Mouse (Mus musculus) midbrain, embryonic 15.5 days (tissue): ENCODE measurements around the gene Gm42417. TPM values are rescaled to one million over a fixed set of nuclear protein-coding genes. Genes with fewer than 3 reads are reported as not detected.

Source experiments
- ATAC-seq: fragments of 200-750 bp; cut with Nextera tagmentation; replicated peaks from 2 replicates; pipeline ENCODE4 v1.8.0; 2017; ENCODE audit warnings: moderate TSS enrichment
- H3K27ac ChIP-seq: fragments of 300-500 bp; sonication (generic); 2 replicates; pipeline ENCODE4 v1.5.1; 2015; ENCODE audit warnings: mild to moderate bottlenecking, inconsistent platforms
- H3K27me3 ChIP-seq: fragments of 300-500 bp; sonication (generic); replicated peaks from 2 replicates; pipeline ENCODE4 v1.6.1; 2015; ENCODE audit warnings: inconsistent platforms
- H3K36me3 ChIP-seq: fragments of 300-500 bp; sonication (generic); replicated peaks from 2 replicates; pipeline ENCODE4 v1.6.1; 2015; ENCODE audit warnings: inconsistent platforms
- H3K4me1 ChIP-seq: fragments of 300-500 bp; sonication (generic); 2 replicates; pipeline ENCODE4 v1.6.1; 2015; ENCODE audit warnings: inconsistent platforms
- H3K4me2 ChIP-seq: fragments of 300-500 bp; sonication (generic); 2 replicates; pipeline ENCODE4 v1.6.1; 2015; ENCODE audit warnings: inconsistent platforms, mild to moderate bottlenecking, moderate library complexity
- H3K4me3 ChIP-seq: fragments of 300-500 bp; sonication (generic); 2 replicates; pipeline ENCODE4 v1.5.1; 2015; ENCODE audit warnings: mild to moderate bottlenecking, inconsistent platforms
- H3K9ac ChIP-seq: fragments of 300-500 bp; sonication (generic); 2 replicates; pipeline ENCODE4 v1.6.1; 2015; ENCODE audit warnings: mild to moderate bottlenecking, inconsistent platforms
- H3K9me3 ChIP-seq: fragments of 300-500 bp; sonication (generic); 2 replicates; pipeline ENCODE4 v1.6.1; 2016; ENCODE audit warnings: inconsistent platforms
- WGBS: fragments of 180-500 bp; shearing (Covaris S2); methylation state at CpG from one replicate; pipeline ENCODE4 v1.1.7; 2015; ENCODE audit warnings: mixed read lengths; 5-methylcytosine and 5-hydroxymethylcytosine counted together
- polyA plus RNA-seq: library from polyadenylated mRNA; unstranded; fragments of >200 nt; fragmentation: Nextera tagmentation; extraction: Ambion mirVana; gene quantifications from 2 replicates; pipeline ENCODE4 v1.2.1, GENCODE M21; 2015

Gene Gm42417
- polyA plus RNA-seq, 1 experiment from 2014 or later: 0.81 TPM

DNA sequence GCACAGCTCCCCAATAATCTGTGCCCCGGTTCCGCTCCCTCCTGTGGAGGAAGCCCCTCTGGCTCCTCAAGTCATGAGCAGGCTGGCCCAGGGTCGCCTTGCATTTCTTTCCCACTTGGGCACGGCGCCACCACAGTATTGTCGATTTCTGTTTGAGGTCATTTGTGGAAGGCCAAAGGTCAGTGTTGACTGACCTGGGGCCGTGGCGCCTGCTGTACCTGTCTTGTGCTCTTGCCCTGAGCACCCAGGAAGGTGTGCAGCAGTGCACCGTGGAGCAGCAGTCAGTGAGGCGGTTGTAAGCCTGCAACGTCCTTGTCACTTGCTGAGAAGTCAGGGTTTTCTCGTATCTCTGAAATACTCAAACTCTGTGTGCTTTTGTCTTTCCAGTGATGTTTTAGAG is 13.5 kb downstream of the Gm42417 start:
- Histone ChIP-seq H3K27ac (no peak overlapping the region), H3K9me3 (no peaks in the 10 kb centered on the region), H3K4me1 (peaks cover 8% of the 10 kb centered on the region; the same call in 1 of the 2 replicates), H3K4me3 (no peak overlapping the region), H3K4me2 (no peak overlapping the region), H3K27me3 (no peaks in the 10 kb centered on the region), H3K36me3 (peaks cover 48% of the 10 kb centered on the region), H3K9ac (no peak overlapping the region)
- WGBS: 88% methylated on average over 12 of the region's 12 CpGs
- no peak for ATAC-seq

GRCm38 (mm10) chr1:36524058-36524457 is 15.2 kb downstream of the Gm42417 start:
- Histone ChIP-seq H3K36me3 (peaks cover 55% of the 10 kb centered on the region), H3K4me2 (no peak overlapping the region), H3K9me3 (no peaks in the 10 kb centered on the region), H3K27me3 (no peaks in the 10 kb centered on the region), H3K9ac (no peak overlapping the region), H3K27ac (no peak overlapping the region), H3K4me3 (no peak overlapping the region), H3K4me1 (peaks cover 8% of the 10 kb centered on the region; the same call in 1 of the 2 replicates)
- no peak for ATAC-seq
- WGBS: 93% methylated on average over 5 of the region's 5 CpGs

DNA sequence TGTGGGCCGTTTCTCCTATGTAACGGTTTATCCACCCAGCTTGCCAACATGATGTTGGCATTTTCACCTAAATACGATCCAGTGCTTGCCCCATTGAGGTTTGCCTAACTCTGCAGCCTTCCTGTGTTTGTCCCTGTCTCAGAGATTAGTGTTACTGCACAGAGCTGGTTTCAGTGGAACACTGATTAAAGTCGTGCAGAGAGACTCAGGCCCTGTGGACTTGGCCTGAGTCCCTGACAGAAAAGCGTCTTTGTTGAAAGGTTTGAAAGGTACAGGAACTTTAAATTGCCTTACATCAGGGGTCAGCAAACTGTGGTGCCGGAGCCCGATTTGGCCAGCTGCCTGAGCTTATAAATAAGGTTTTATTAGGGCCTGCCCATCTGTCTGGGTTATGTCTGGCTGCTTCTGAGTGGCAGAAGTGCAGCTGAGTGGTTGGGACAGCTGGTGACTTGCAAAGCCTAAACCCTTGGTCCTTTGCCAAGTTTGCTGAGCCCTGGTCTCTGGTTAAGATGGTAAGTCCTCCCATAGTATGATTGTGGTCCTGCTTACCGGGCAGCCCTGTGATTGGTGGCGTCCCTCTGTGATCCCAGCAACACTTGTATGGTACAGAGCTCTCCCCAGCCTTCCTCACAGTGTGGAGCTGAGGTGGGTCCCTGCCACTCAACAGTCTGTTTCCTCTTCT is 15.8 kb downstream of the Gm42417 start:
- 47% methylated on average over 9 of the region's 9 CpGs for WGBS
- H3K4me2 ChIP-seq: no peak overlapping the region
- no peak overlapping the region for H3K4me3 ChIP-seq
- H3K27me3 ChIP-seq: no peaks in the 10 kb centered on the region
- peak; percentile 46 for ATAC-seq
- peaks cover 55% of the 10 kb centered on the region for H3K36me3 ChIP-seq
- H3K4me1 ChIP-seq: peaks cover 8% of the 10 kb centered on the region; the same call in 1 of the 2 replicates
- peak overlapping the region; percentile 61; the same call in 1 of the 2 replicates for H3K27ac ChIP-seq
- no peak overlapping the region for H3K9ac ChIP-seq
- H3K9me3 ChIP-seq: no peaks in the 10 kb centered on the region

DNA sequence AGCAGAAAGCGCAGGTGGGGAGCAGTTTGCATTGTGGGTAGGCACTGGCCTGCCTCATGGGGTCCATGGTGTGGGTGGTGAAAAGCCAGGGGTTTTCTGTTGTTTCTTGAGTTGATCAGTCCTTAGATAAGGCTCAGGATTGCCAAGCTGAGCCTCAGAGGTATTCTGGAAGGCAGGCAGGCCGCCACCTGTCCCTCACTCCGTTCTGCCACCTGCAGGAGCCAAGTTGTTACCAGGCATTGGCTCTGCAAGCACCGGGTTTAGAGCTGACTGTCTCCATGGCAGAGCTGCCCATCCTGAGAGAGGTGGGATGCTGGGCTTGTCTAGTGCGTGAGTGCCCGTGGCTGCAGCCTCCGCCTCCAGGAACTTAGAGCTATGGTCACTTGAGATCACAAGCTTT is 17.0 kb downstream of the Gm42417 start:
- H3K4me2 ChIP-seq: no peak overlapping the region
- 92% methylated on average over 7 of the region's 7 CpGs for WGBS
- no peak overlapping the region for H3K9ac ChIP-seq
- no peaks in the 10 kb centered on the region for H3K9me3 ChIP-seq
- H3K27ac ChIP-seq: no peak overlapping the region
- no peaks in the 10 kb centered on the region for H3K27me3 ChIP-seq
- ATAC-seq: no peak
- H3K4me1 ChIP-seq: peaks cover 17% of the 10 kb centered on the region; the same call in 1 of the 2 replicates
- peaks cover 54% of the 10 kb centered on the region for H3K36me3 ChIP-seq
- H3K4me3 ChIP-seq: no peak overlapping the region

GRCm38 (mm10) chr1:36519626-36520025 is 19.6 kb downstream of the Gm42417 start:
- WGBS: 85% methylated on average over 11 of the region's 11 CpGs
- Histone ChIP-seq H3K9me3 (no peaks in the 10 kb centered on the region), H3K4me1 (peaks cover 36% of the 10 kb centered on the region), H3K27me3 (no peaks in the 10 kb centered on the region), H3K4me2 (no peak overlapping the region), H3K36me3 (peaks cover 31% of the 10 kb centered on the region), H3K27ac (no peak overlapping the region), H3K9ac (no peak overlapping the region), H3K4me3 (no peak overlapping the region)
- ATAC-seq: no peak

- no peak overlapping the region for H3K9ac ChIP-seq
- WGBS: 90% methylated on average over 3 of the region's 3 CpGs
- peaks cover 44% of the 10 kb centered on the region for H3K4me1 ChIP-seq
- peaks cover 27% of the 10 kb centered on the region for H3K36me3 ChIP-seq
- H3K9me3 ChIP-seq: no peaks in the 10 kb centered on the region
- H3K27ac ChIP-seq: no peak overlapping the region
- ATAC-seq: no peak
- H3K4me2 ChIP-seq: no peak overlapping the region
- H3K4me3 ChIP-seq: no peak overlapping the region
- H3K27me3 ChIP-seq: no peaks in the 10 kb centered on the region
These were observed 21.0 kb downstream of the Gm42417 start for GRCm38 (mm10) chr1:36518259-36518658.

GRCm38 (mm10) chr1:36513718-36514117 is 25.5 kb downstream of the Gm42417 start:
- WGBS: 38% methylated on average over 2 of the region's 2 CpGs
- H3K9ac ChIP-seq: peak overlapping the region; percentile 71
- H3K4me1 ChIP-seq: peaks cover 46% of the 10 kb centered on the region
- no peaks in the 10 kb centered on the region for H3K27me3 ChIP-seq
- ATAC-seq: no peak
- peak overlapping the region; percentile 87 for H3K4me2 ChIP-seq
- H3K9me3 ChIP-seq: no peaks in the 10 kb centered on the region
- no peaks in the 10 kb centered on the region for H3K36me3 ChIP-seq
- H3K4me3 ChIP-seq: peak overlapping the region; percentile 74
- H3K27ac ChIP-seq: peak overlapping the region; percentile 30; the same call in 1 of the 2 replicates

DNA sequence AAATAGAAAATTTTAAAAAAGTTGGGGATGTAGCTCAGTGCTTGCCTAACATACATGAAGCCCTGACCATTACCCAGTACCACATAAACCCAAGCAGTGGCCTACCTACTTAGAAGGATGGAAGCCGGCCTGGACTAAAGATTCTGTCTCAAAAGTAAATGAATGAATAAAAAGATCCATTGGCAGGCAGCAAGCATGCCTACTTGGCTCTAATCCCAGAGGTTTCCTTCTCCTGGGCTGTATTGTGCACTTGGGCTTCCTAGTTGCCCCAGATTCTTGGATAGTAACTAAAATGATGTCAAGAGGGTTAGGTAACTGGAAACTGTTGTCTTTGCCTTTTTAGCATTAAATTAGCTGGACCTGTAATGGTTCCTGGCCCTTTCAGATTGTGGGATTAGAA is 25.9 kb downstream of the Gm42417 start:
- ATAC-seq: no peak
- Histone ChIP-seq H3K9ac (peak overlapping the region; percentile 71), H3K36me3 (no peaks in the 10 kb centered on the region), H3K27me3 (no peaks in the 10 kb centered on the region), H3K4me2 (peak overlapping the region; percentile 87), H3K4me3 (peak overlapping the region; percentile 74), H3K4me1 (peaks cover 45% of the 10 kb centered on the region), H3K27ac (peak overlapping the region; percentile 96; the same call in 1 of the 2 replicates), H3K9me3 (no peaks in the 10 kb centered on the region)
- 0% methylated on average over 1 of the region's 1 CpGs for WGBS

GRCm38 (mm10) chr1:36512966-36513280 is 26.3 kb downstream of the Gm42417 start:
- no peaks in the 10 kb centered on the region for H3K9me3 ChIP-seq
- H3K4me3 ChIP-seq: peak overlapping the region; percentile 74
- H3K9ac ChIP-seq: peak overlapping the region; percentile 71
- H3K4me2 ChIP-seq: peak overlapping the region; percentile 87
- peaks cover 42% of the 10 kb centered on the region for H3K4me1 ChIP-seq
- H3K27me3 ChIP-seq: no peaks in the 10 kb centered on the region
- H3K27ac ChIP-seq: peak overlapping the region; percentile 96
- 2% methylated on average over 16 of the region's 16 CpGs for whole genome bisulfite sequencing
- no peaks in the 10 kb centered on the region for H3K36me3 ChIP-seq
- no peak; the same call in 1 of the 2 replicates for ATAC-seq

DNA sequence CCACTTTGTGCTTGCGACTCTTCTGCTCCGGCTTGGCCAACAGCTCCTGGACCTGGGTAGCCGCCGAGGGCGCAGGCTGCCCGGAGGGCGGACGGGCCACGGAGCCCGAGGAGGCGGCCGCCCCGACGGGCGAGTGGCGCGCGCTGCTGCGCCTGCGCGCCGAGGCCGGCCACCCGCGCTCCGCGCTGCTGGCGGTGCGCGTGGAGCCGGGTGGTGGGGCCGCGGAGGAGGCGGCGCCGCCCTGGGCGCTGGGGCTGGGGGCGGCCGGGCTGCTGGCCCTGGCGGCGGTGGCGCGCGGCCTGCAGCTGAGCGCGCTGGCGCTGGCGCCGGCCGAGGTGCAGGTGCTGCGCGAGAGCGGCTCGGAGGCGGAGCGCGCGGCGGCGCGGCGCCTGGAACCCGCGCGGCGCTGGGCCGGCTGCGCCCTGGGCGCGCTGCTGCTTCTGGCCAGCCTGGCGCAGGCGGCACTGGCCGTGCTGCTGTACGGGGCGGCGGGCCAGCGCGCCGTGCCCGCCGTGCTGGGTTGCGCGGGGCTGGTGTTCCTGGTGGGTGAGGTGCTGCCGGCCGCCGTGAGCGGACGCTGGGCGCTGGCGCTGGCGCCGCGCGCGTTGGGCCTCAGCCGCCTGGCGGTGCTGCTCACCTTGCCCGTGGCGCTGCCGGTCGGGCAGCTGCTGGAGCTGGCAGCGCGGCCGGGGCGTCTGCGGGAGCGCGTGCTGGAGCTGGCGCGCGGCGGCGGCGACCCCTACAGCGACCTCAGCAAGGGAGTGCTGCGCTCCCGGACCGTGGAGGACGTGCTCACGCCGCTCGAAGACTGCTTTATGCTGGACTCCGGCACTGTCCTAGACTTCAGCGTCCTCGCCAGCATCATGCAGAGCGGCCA is 26.9 kb downstream of the Gm42417 start:
- H3K36me3 ChIP-seq: 0 out of 2 replicates have a peak, but pooled peaks cover 3% of the 10 kb centered on the region
- peak overlapping the region; percentile 96 for H3K27ac ChIP-seq
- peak overlapping the region; percentile 74 for H3K4me3 ChIP-seq
- no peaks in the 10 kb centered on the region for H3K9me3 ChIP-seq
- peak overlapping the region; percentile 71 for H3K9ac ChIP-seq
- peak; percentile 84 for ATAC-seq
- peak overlapping the region; percentile 87 for H3K4me2 ChIP-seq
- WGBS: under 1% methylated on average over 103 of the region's 126 CpGs
- no peaks in the 10 kb centered on the region for H3K27me3 ChIP-seq
- H3K4me1 ChIP-seq: peaks cover 37% of the 10 kb centered on the region

DNA sequence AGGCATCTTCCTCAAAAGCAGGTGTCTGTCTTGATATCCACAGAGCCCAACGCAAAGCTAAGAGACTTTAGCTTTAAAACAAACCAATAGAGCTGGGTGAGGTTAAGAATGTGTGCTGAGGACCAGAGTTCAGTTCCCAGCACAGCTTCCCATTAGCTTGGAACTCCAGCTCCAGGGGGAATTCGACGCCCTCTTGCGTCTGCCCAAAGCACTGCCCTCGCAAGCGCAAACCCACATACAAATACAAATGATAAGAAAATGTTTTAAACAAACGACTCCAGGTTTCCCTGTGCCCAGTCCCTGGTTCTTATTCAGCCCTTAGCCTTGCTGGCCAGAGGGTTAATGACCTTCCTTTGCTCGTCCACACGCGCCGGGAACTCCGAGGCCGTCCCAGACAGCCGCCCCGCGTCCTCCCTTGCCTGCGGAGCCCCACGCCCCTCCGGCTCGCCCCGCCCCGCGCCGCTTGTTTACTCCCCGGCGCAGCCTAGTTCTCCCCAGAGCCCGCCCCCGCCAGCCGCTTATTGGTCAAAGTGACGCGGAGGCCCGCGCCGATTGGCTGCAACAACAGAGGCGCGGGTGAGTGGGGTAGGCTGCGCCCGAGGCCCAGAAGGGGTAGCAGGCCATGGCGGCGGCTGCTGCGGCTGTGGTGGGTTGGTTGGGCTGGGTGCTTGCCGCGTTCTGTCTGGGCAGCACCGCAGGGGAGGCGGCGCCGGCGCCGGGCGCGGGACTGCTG is 27.8 kb downstream of the Gm42417 start, which contains the start of gene Cnnm3:
Gene Cnnm3 (plus strand): TSS at position 579 of the 733 bp plus-strand sequence.
- no peaks in the 10 kb centered on the region for H3K9me3 ChIP-seq
- peak; percentile 97 for ATAC-seq
- 2% methylated on average over 47 of the region's 51 CpGs for WGBS

GRCm38 (mm10) chr1:36508238-36508637 is 31.0 kb downstream of the Gm42417 start:
- Histone ChIP-seq H3K27ac (no peak overlapping the region), H3K9ac (no peak overlapping the region)
- 90% methylated on average over 5 of the region's 5 CpGs for WGBS

More for the DNA sequence above, 27.8 kb downstream of the Gm42417 start, which contains the start of gene Cnnm3:
- peak within 1 kb of the TSS; percentile 96 for H3K27ac ChIP-seq
- H3K4me2 ChIP-seq: peak within 1 kb of the TSS; percentile 87
- peaks cover 35% of the 10 kb centered on the region for H3K4me1 ChIP-seq
- no peaks in the 10 kb centered on the region for H3K27me3 ChIP-seq
- peak within 1 kb of the TSS; percentile 74 for H3K4me3 ChIP-seq
- peak within 1 kb of the TSS; percentile 71 for H3K9ac ChIP-seq
- 0 out of 2 replicates have a peak, but pooled peaks cover 5% of the 10 kb centered on the region for H3K36me3 ChIP-seq

More at GRCm38 (mm10) chr1:36508238-36508637, 31.0 kb downstream of the Gm42417 start:
- peaks cover 5% of the 10 kb centered on the region for H3K4me1 ChIP-seq
- ATAC-seq: no peak
- 0 out of 2 replicates have a peak, but pooled peaks cover 5% of the 10 kb centered on the region for H3K36me3 ChIP-seq
- no peaks in the 10 kb centered on the region for H3K9me3 ChIP-seq
- no peak overlapping the region for H3K4me2 ChIP-seq
- no peak overlapping the region for H3K4me3 ChIP-seq
- H3K27me3 ChIP-seq: no peaks in the 10 kb centered on the region
